Mouse (Mus musculus): Measurements from ENCODE around the gene Vamp3.

DNA sequence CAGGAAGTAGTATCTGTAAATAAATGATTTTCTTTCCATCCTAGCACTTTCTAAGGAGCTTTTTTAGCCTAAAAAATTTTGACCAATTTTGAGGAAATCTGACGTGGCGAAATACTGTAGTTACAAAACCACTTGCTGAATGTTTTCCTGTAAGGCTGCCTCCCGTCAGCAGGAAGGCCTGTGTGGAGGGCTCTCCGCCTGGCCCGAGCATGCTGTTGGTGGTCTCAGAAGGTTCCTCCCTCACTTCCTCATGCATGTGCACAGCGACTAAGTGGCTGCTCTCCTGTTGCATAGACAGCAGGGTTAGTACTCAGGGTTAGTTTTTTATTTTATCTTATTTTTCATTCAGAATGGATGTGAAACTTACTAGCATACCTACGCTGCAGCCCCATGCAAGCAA, 13.2 kb upstream of the Vamp3 start:
- no peak for TF ChIP-seq CTCF (conservative IDR thresholded peaks at IDR 0.05; ENCODE audit: insufficient read depth, insufficient read length, low read depth, low read length)
- TF ChIP-seq POLR2A (IDR thresholded peaks at IDR 0.05; ENCODE audit: low read depth, low read length): no peak
